Mouse (Mus musculus) CH12.LX (cell line): ENCODE data around the gene Oog1. TPM values are rescaled to one million over a fixed set of nuclear protein-coding genes. Genes with fewer than 3 reads are reported as not detected.

Source experiments
- polyA plus RNA-seq: library from polyadenylated mRNA; unstranded; fragments of >175 nt; gene quantifications from 2 replicates; pipeline ENCODE4 v1.2.1, GENCODE M21; 2012; ENCODE audit warnings: low read depth; ENCODE audit not compliant: insufficient read length
- total RNA-seq, 2 experiments: library from RNA; depleted of rRNA; stranded (reverse); fragments of 300-350 nt in 1 of 2; fragments of >200 nt in 1 of 2; gene quantifications; 2 replicates each; pipeline ENCODE4 v1.2.3; 2012 to 2014

Gene Oog1
- total and polyA plus RNA-seq, 3 experiments = not detected

Other genes starting within 250 kb of the Oog1 start
- 37.1 and 37.4 TPM in 2 replicates for gene Sptlc2, start 214.3 kb upstream of the Oog1 start, total RNA-seq (2012; rRNA removed)
- gene Sptlc2, start 214.3 kb upstream of the Oog1 start, total RNA-seq (2014; rRNA removed) = 49.2 and 56.5 TPM in 2 replicates
- 68.6 and 72.2 TPM in 2 replicates for gene Sptlc2, start 214.3 kb upstream of the Oog1 start, polyA plus RNA-seq
- gene Slirp, start 158.8 kb upstream of the Oog1 start, total RNA-seq (2012; rRNA removed) = 117 and 159 TPM in 2 replicates
- gene Slirp, start 158.8 kb upstream of the Oog1 start, total RNA-seq (2014; rRNA removed) = 138 and 180 TPM in 2 replicates
- gene Slirp, start 158.8 kb upstream of the Oog1 start, polyA plus RNA-seq = 261 and 271 TPM in 2 replicates
- 26.8 and 31.7 TPM in 2 replicates for gene Alkbh1, start 158.7 kb upstream of the Oog1 start, total RNA-seq (2012; rRNA removed)
- gene Alkbh1, start 158.7 kb upstream of the Oog1 start, total RNA-seq (2014; rRNA removed) = 39.1 and 54.1 TPM in 2 replicates
- gene Alkbh1, start 158.7 kb upstream of the Oog1 start, polyA plus RNA-seq = 32.8 and 37.3 TPM in 2 replicates
- gene Snw1, start 130.4 kb upstream of the Oog1 start, total RNA-seq (2012; rRNA removed) = 78.0 and 93.6 TPM in 2 replicates
- gene Snw1, start 130.4 kb upstream of the Oog1 start, total RNA-seq (2014; rRNA removed) = 116 and 126 TPM in 2 replicates
- 96.8 and 113 TPM in 2 replicates for gene Snw1, start 130.4 kb upstream of the Oog1 start, polyA plus RNA-seq
- not detected in 2 replicates for gene Gm5788, start 108.0 kb upstream of the Oog1 start, total RNA-seq (2012; rRNA removed)
- not detected in 2 replicates for gene Gm5788, start 108.0 kb upstream of the Oog1 start, total RNA-seq (2014; rRNA removed)
- gene Gm5788, start 108.0 kb upstream of the Oog1 start, polyA plus RNA-seq = not detected in 2 replicates
- 0.04 TPM in 1 of 2 replicates, not detected in the other for gene Gm8300, start 88.4 kb upstream of the Oog1 start, total RNA-seq (2012; rRNA removed)
- gene Gm8300, start 88.4 kb upstream of the Oog1 start, total RNA-seq (2014; rRNA removed) = not detected in 2 replicates
- gene Gm8300, start 88.4 kb upstream of the Oog1 start, polyA plus RNA-seq = not detected in 2 replicates
- gene Gm4027, start 16.2 kb downstream of the Oog1 start, total RNA-seq (2012; rRNA removed) = 0.08 TPM in 1 of 2 replicates, not detected in the other
- not detected in 2 replicates for gene Gm4027, start 16.2 kb downstream of the Oog1 start, total RNA-seq (2014; rRNA removed)
- not detected in 2 replicates for gene Gm4027, start 16.2 kb downstream of the Oog1 start, polyA plus RNA-seq
- gene Gm16381, start 41.9 kb downstream of the Oog1 start, total RNA-seq (2012; rRNA removed) = not detected in 2 replicates
- gene Gm16381, start 41.9 kb downstream of the Oog1 start, total RNA-seq (2014; rRNA removed) = not detected in 2 replicates
- not detected in 2 replicates for gene Gm16381, start 41.9 kb downstream of the Oog1 start, polyA plus RNA-seq
- gene Gm21319, start 173.1 kb downstream of the Oog1 start, total RNA-seq (2012; rRNA removed) = not detected in 2 replicates
- gene Gm21319, start 173.1 kb downstream of the Oog1 start, total RNA-seq (2014; rRNA removed) = not detected in 2 replicates
- not detected in 2 replicates for gene Gm21319, start 173.1 kb downstream of the Oog1 start, polyA plus RNA-seq
- gene Gm21936, start 192.8 kb downstream of the Oog1 start, total RNA-seq (2012; rRNA removed) = not detected in 2 replicates
- not detected in 2 replicates for gene Gm21936, start 192.8 kb downstream of the Oog1 start, total RNA-seq (2014; rRNA removed)
- gene Gm21936, start 192.8 kb downstream of the Oog1 start, polyA plus RNA-seq = not detected in 2 replicates
- gene BB287469, start 213.9 kb downstream of the Oog1 start, total RNA-seq (2012; rRNA removed) = not detected in 2 replicates
- not detected in 2 replicates for gene BB287469, start 213.9 kb downstream of the Oog1 start, total RNA-seq (2014; rRNA removed)
- not detected in 2 replicates for gene BB287469, start 213.9 kb downstream of the Oog1 start, polyA plus RNA-seq
- gene Gm2001, start 239.7 kb downstream of the Oog1 start, total RNA-seq (2012; rRNA removed) = not detected in 2 replicates
- not detected in 2 replicates for gene Gm2001, start 239.7 kb downstream of the Oog1 start, total RNA-seq (2014; rRNA removed)
- gene Gm2001, start 239.7 kb downstream of the Oog1 start, polyA plus RNA-seq = not detected in 2 replicates